Mouse (Mus musculus): ENCODE results near the gene Stag3. TPM values are rescaled to one million over a fixed set of nuclear protein-coding genes. Genes with fewer than 3 reads are reported as not detected.

The Stag3 gene
- polyA plus RNA-seq, 1 experiment: 3.0 TPM

- Histone ChIP-seq H3K4me3 (ENCODE audit: insufficient read depth, low read length) (no peak overlapping the region), H3K27ac (ENCODE audit: insufficient read depth, low read depth, low read length) (no peak overlapping the region), H3K4me1 (ENCODE audit: control insufficient read depth, insufficient read depth, low read length) (peaks cover 22% of the 10 kb centered on the region)
- TF ChIP-seq POLR2A (IDR thresholded peaks at IDR 0.05; ENCODE audit: borderline replicate concordance, low read depth, low read length): no peak
- no peak for TF ChIP-seq CTCF (IDR thresholded peaks at IDR 0.05; ENCODE audit: low read depth, low read length)
Observed at GRCm38 (mm10) chr5:138265712-138266111, 14.3 kb upstream of the Stag3 start.

DNA sequence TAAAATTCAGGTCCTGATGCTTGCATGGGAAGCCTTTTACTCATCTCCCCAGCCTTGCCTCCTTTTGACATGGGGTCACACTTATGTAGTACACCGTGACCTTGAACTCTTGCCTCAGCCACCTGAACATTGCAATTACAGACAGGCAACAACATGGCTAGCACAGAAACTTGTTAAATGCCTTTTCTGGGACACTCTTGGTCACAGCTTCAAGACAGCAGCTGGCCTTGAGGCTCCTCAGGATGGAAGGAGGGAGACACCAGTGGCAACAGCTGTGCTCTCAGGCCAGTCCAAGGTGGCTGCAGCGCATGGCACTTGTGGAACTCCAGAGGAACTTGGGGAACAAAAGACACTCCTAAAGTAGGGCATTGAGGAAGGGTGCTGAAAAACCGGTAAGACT is 12.9 kb upstream of the Stag3 start:
- Histone ChIP-seq H3K27ac (ENCODE audit: insufficient read depth, low read depth, low read length) (no peak overlapping the region), H3K4me3 (ENCODE audit: insufficient read depth, low read length) (no peak overlapping the region), H3K4me1 (ENCODE audit: control insufficient read depth, insufficient read depth, low read length) (peaks cover 13% of the 10 kb centered on the region)
- no peak for TF ChIP-seq CTCF (IDR thresholded peaks at IDR 0.05; ENCODE audit: low read depth, low read length)
- no peak for TF ChIP-seq POLR2A (IDR thresholded peaks at IDR 0.05; ENCODE audit: borderline replicate concordance, low read depth, low read length)

DNA sequence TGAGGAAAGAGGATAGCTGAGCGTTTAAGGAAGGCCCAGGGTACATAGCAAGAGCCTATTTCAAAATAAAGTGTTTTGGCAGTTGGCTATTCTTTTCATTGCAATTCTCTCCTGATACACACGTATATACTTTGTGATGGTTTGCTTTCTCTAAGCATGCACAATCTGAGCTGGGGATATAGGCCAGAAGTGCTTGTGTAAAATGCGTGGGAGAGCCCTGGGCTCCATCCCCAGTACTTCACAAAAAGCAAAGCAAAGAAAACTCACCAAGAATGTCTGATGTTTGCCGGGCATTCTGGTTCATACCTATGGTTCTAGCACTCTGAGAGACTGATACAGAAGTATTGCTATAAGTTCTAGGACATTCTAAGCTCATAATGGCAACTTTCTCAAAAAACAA is 11.1 kb upstream of the Stag3 start:
- no peak for TF ChIP-seq CTCF (IDR thresholded peaks at IDR 0.05; ENCODE audit: low read depth, low read length)
- no peak for TF ChIP-seq POLR2A (IDR thresholded peaks at IDR 0.05; ENCODE audit: borderline replicate concordance, low read depth, low read length)
- Histone ChIP-seq H3K4me1 (ENCODE audit: control insufficient read depth, insufficient read depth, low read length) (peaks cover 9% of the 10 kb centered on the region), H3K4me3 (ENCODE audit: insufficient read depth, low read length) (no peak overlapping the region), H3K27ac (ENCODE audit: insufficient read depth, low read depth, low read length) (no peak overlapping the region)

DNA sequence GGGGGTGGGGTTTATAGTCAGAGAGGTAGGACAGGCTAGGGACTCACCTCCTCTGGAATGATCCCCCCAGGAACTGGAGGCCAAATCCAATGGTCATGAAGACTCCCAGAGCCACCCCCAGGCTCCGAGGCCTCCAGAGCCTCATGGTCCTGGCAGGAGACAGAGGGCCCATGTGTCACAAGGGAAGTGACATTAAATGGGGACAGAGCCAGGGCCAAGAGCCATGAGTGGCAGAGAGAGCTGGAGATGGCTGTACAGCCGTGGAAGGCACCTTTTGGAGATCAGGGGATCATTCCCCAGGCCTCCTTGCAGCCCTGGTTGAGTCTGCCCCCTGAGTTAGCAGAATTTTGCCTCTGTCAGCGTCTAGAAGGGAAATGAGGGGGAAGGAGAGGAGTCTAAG is 8.8 kb upstream of the Stag3 start:
- TF ChIP-seq CTCF (IDR thresholded peaks at IDR 0.05; ENCODE audit: low read depth, low read length) (no peak), POLR2A (IDR thresholded peaks at IDR 0.05; ENCODE audit: borderline replicate concordance, low read depth, low read length) (no peak)
- no peak overlapping the region for H3K27ac ChIP-seq (ENCODE audit: insufficient read depth, low read depth, low read length)
- H3K4me3 ChIP-seq (ENCODE audit: insufficient read depth, low read length): no peak overlapping the region
- no peaks in the 10 kb centered on the region; the same call in 1 of the 2 replicates for H3K4me1 ChIP-seq (ENCODE audit: control insufficient read depth, insufficient read depth, low read length)

- TF ChIP-seq CTCF (IDR thresholded peaks at IDR 0.05; ENCODE audit: low read depth, low read length) (no peak), POLR2A (IDR thresholded peaks at IDR 0.05; ENCODE audit: borderline replicate concordance, low read depth, low read length) (no peak)
- Histone ChIP-seq H3K4me3 (ENCODE audit: insufficient read depth, low read length) (no peak within 1 kb of the TSS), H3K27ac (ENCODE audit: insufficient read depth, low read depth, low read length) (no peak within 1 kb of the TSS), H3K4me1 (ENCODE audit: control insufficient read depth, insufficient read depth, low read length) (no peaks in the 10 kb centered on the region; the same call in 1 of the 2 replicates)
Observed at GRCm38 (mm10) chr5:138272409-138272923, 7.6 kb upstream of the Stag3 start, which contains the start of gene Gal3st4. Gal3st4 (minus strand) TSS chr5:138272840.

DNA sequence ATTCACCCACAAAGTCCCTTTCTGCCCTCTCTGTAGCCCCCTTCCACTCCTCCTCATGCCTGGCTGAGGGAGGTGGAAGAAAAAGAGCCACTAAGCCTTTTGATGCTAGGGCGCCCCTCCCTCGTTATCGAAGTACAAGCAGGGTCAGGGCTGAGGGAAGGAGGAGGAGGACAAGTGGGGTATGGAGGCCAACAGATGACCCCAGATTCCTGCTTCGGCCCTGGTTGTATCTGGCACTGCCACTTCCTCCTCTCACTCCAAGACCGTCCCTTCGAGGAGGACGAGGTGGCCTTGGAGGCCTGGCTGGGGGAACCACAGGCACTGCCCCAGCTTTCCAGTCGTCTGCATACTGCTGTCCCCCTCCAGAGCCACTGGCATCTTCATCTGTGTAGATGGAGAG is 5.9 kb upstream of the Stag3 start:
- Histone ChIP-seq H3K4me1 (ENCODE audit: control insufficient read depth, insufficient read depth, low read length) (no peaks in the 10 kb centered on the region; the same call in 1 of the 2 replicates), H3K27ac (ENCODE audit: insufficient read depth, low read depth, low read length) (no peak overlapping the region), H3K4me3 (ENCODE audit: insufficient read depth, low read length) (no peak overlapping the region)
- TF ChIP-seq POLR2A (IDR thresholded peaks at IDR 0.05; ENCODE audit: borderline replicate concordance, low read depth, low read length): no peak
- no peak for TF ChIP-seq CTCF (IDR thresholded peaks at IDR 0.05; ENCODE audit: low read depth, low read length)

DNA sequence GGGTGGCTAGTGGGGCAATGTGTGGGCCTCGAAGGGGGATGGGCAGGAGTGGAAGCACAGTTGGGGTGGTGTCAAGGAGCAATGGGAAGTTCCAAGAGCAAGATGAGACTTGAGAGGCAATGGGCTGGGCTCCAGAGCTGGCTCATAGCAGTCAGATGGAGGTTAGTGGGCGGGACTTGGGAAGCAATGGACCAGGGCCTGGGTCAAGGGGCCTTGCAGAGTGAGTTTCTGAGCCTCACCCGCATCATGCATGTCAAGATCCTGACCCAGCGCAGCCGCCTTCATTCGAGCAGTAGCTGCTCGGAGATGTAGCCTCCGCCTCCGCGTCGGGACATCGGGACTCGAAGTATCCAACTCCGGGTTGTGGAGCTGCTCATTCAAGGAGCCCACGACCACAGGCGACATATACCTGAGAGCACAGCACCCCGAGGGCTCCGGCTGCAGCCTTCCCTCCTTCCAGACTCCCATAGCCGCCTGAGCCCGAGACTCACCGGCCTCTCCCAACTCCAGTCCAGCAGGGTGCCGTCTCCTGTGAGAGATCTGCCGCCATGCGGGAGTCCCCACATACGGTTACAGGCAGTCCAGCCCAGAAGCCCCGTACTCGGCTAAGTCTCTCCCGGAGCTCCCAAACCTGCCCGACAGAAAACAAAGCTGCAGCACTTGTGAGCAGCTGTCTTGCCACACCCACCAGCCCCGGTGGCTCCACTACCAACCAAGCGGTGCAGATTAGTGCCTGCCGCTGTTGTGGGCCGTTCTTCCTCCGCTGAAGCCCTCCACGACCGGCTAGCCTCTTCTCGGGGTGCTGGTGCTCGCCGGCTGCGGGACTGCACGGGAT is 4.6 kb upstream of the Stag3 start:
- H3K27ac ChIP-seq (ENCODE audit: insufficient read depth, low read depth, low read length): no peak overlapping the region
- peaks cover 2% of the 10 kb centered on the region; the same call in 1 of the 2 replicates for H3K4me1 ChIP-seq (ENCODE audit: control insufficient read depth, insufficient read depth, low read length)
- TF ChIP-seq POLR2A (IDR thresholded peaks at IDR 0.05; ENCODE audit: borderline replicate concordance, low read depth, low read length) (no peak), CTCF (IDR thresholded peaks at IDR 0.05; ENCODE audit: low read depth, low read length) (no peak)
- no peak overlapping the region for H3K4me3 ChIP-seq (ENCODE audit: insufficient read depth, low read length)

- Histone ChIP-seq H3K4me3 (ENCODE audit: insufficient read depth, low read length) (no peak overlapping the region), H3K4me1 (ENCODE audit: control insufficient read depth, insufficient read depth, low read length) (peaks cover 3% of the 10 kb centered on the region; the same call in 1 of the 2 replicates), H3K27ac (ENCODE audit: insufficient read depth, low read depth, low read length) (no peak overlapping the region)
- TF ChIP-seq CTCF (IDR thresholded peaks at IDR 0.05; ENCODE audit: low read depth, low read length) (no peak), POLR2A (IDR thresholded peaks at IDR 0.05; ENCODE audit: borderline replicate concordance, low read depth, low read length) (no peak)
Observed at GRCm38 (mm10) chr5:138277994-138278393, 2.0 kb upstream of the Stag3 start.

- peaks cover 3% of the 10 kb centered on the region; the same call in 1 of the 2 replicates for H3K4me1 ChIP-seq (ENCODE audit: control insufficient read depth, insufficient read depth, low read length)
- H3K4me3 ChIP-seq (ENCODE audit: insufficient read depth, low read length): peak overlapping the region; percentile 55
- TF ChIP-seq CTCF (IDR thresholded peaks at IDR 0.05; ENCODE audit: low read depth, low read length) (no peak), POLR2A (IDR thresholded peaks at IDR 0.05; ENCODE audit: borderline replicate concordance, low read depth, low read length) (no peak)
- no peak overlapping the region for H3K27ac ChIP-seq (ENCODE audit: insufficient read depth, low read depth, low read length)
Observed at GRCm38 (mm10) chr5:138280425-138280768, 357 bp downstream of the Stag3 start.

- Histone ChIP-seq H3K4me3 (ENCODE audit: insufficient read depth, low read length) (no peak overlapping the region), H3K4me1 (ENCODE audit: control insufficient read depth, insufficient read depth, low read length) (peaks cover 3% of the 10 kb centered on the region; the same call in 1 of the 2 replicates), H3K27ac (ENCODE audit: insufficient read depth, low read depth, low read length) (no peak overlapping the region)
- TF ChIP-seq CTCF (IDR thresholded peaks at IDR 0.05; ENCODE audit: low read depth, low read length): no peak
- no peak for TF ChIP-seq POLR2A (IDR thresholded peaks at IDR 0.05; ENCODE audit: borderline replicate concordance, low read depth, low read length)
Observed at GRCm38 (mm10) chr5:138280829-138281228, 789 bp downstream of the Stag3 start.
